Mouse (Mus musculus) left cerebral cortex, postnatal 14 days (tissue): ENCODE data around the gene Mid1. TPM values are rescaled to one million over a fixed set of nuclear protein-coding genes. Genes with fewer than 3 reads are reported as not detected.
A peak's percentile ranks its signal among the peaks of the same experiment; 100 is the strongest.
"Not testable (repeated sequence)": the region's sequence is repeated elsewhere in the genome, so short reads cannot be mapped to it uniquely, and the experiment has no call there.

Experiments used
- DNase-seq, 2 experiments: peaks; one replicate each; pipeline ENCODE4 v3.0.0; 2021 to 2022; ENCODE audit warnings: low spot score in 2 of 2, mixed read lengths in 1 of 2
- intact Hi-C: fragments of 180-260 bp; cut with DNase I; formaldehyde crosslinking; loops from one replicate; pipeline ENCODE4 v1.15.1; 2025
- total RNA-seq, 2 experiments: library from RNA; stranded (reverse); gene quantifications; 2 replicates each; pipeline ENCODE4 v1.2.3; 2021

Gene Mid1
- total RNA-seq, 2 experiments from 2014 or later = 13.4 to 23.2 TPM

GRCm38 (mm10) chrX:170002510-170003197, 317.7 kb downstream of the Mid1 start:
- intact Hi-C loops, DNase-seq: not testable (repeated sequence)

GRCm38 (mm10) chrX:170003536-170003935, 318.5 kb downstream of the Mid1 start:
- intact Hi-C loops, DNase-seq: not testable (repeated sequence)

GRCm38 (mm10) chrX:170004236-170004635, 319.2 kb downstream of the Mid1 start:
- intact Hi-C loops, DNase-seq: not testable (repeated sequence)

DNA sequence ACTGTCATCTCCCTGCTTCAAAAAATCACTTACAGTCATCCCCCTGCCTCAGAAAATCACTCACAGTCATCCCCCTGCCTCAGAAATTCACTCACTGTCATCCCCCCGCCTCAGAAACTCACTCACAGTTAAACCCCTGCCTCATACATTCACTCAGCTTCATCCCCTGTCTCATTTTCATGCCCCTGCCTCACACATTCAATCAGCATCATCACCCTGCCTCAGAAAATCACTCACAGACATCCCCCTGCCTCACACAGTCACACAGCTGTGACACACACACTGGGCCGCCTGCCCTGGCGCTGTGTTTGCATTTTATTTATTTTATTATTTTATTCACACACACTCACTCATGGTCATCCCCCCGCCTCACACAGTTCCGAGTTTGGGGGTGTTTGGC, 319.8 kb downstream of the Mid1 start:
- DNase-seq, intact Hi-C loops: not testable (repeated sequence)

GRCm38 (mm10) chrX:170005194-170005593, 320.2 kb downstream of the Mid1 start:
- intact Hi-C loops, DNase-seq: not testable (repeated sequence)

DNA sequence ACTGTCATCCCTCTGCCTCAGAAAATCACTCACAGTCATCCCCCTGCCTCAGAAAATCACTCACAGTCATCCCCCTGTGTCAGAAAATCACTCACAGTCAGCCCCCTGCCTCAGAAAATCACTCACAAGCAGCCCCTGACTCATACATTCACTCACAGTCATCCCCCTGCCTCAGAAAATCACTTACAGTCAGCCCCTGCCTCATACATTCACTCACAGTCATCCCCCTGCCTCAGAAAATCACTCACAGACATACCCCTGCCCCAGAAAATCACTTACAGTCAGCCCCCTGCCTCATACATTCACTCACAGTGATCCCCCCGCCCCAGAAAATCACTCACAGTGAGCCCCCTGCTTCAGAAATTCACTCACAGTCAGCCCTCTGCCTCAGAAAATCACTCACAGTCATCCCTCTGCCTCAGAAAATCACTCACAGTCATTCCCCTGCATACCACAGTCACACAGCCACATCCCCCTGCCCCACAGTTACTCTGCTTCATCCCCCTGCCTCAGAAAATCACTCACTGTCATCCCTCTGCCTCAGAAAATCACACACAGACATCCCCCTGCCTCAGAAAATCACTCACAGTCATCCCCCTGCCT, 320.8 kb downstream of the Mid1 start:
- intact Hi-C loops = not testable (repeated sequence)

GRCm38 (mm10) chrX:170006694-170007247, 321.8 kb downstream of the Mid1 start:
- DNase-seq, intact Hi-C loops: not testable (repeated sequence)

More for the DNA sequence above, 320.8 kb downstream of the Mid1 start:
- not testable (repeated sequence) for DNase-seq

GRCm38 (mm10) chrX:170007375-170008178, 322.6 kb downstream of the Mid1 start:
- DNase-seq = not testable (repeated sequence)

DNA sequence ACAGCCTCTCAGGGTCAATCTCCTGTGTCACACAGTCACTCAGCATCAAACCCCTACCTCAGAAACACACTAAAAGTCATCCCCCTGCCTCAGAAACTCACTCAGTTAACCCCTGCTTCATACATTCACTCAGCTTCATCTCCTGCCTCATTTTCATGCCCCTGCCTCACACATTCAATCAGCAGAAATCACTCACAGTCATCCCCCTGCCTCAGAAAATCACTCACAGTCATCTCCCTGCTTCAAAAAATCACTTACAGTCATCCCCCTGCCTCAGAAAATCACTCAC, 323.1 kb downstream of the Mid1 start:
- DNase-seq, intact Hi-C loops: not testable (repeated sequence)

More at GRCm38 (mm10) chrX:170007375-170008178, 322.6 kb downstream of the Mid1 start:
- intact Hi-C loops = not testable (repeated sequence)

GRCm38 (mm10) chrX:170008584-170008983, 323.6 kb downstream of the Mid1 start:
- intact Hi-C loops, DNase-seq: not testable (repeated sequence)

DNA sequence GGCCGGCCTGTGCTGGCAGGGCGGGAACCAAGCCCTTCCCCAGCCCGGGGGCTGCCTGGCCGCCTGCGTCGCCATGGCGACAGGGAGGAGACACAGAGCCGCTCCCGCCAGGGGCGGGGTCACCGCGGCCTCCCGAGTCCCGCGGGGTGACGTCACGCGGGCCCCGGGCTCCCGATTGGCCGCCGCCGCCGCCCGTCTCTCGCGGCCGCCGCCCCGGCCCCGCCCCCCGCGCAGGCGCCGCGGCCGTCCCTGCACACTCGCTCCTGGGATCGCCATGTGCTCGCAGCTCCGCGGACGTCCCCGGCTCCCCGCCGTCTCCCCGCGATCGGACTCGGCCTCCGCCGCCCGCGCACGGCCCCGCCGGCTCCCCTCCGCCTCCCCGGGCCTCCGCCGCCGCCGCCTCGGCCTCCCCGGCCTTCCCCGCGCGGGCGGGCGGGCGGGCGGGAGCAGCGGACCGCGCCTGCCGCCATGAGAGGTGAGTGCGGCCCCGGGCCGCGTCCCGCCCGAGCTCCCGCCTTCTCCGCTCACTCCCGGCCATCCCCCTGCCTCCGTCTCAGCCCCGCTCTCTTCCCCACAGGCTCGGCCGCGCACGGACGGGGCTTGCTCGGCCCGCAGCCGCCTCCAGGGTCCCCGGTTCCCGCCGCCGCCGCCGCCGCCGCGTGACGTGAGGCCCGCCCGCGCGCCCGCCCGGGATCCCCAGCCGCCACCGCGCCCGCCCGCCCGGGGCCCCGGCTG, 324.2 kb downstream of the Mid1 start, which contains the start of gene Gm21887:
Gene Gm21887 (plus strand): TSS at position 644 of the 735 bp plus-strand sequence.
- intact Hi-C loops = not testable (repeated sequence)

GRCm38 (mm10) chrX:170009801-170010221, 324.8 kb downstream of the Mid1 start:
- peak; percentile 100 for DNase-seq
- intact Hi-C loops = not testable (repeated sequence)

More for the DNA sequence above, 324.2 kb downstream of the Mid1 start, which contains the start of gene Gm21887:
- peak; percentile 96 to 97 for DNase-seq

- peak in 1 of 2 experiments; percentile 74 for DNase-seq
- intact Hi-C loops = not testable (repeated sequence)
Observed at GRCm38 (mm10) chrX:170010581-170011528, 325.9 kb downstream of the Mid1 start.

- DNase-seq, intact Hi-C loops: not testable (repeated sequence)
Observed at GRCm38 (mm10) chrX:170011529-170011879, 326.5 kb downstream of the Mid1 start.

DNA sequence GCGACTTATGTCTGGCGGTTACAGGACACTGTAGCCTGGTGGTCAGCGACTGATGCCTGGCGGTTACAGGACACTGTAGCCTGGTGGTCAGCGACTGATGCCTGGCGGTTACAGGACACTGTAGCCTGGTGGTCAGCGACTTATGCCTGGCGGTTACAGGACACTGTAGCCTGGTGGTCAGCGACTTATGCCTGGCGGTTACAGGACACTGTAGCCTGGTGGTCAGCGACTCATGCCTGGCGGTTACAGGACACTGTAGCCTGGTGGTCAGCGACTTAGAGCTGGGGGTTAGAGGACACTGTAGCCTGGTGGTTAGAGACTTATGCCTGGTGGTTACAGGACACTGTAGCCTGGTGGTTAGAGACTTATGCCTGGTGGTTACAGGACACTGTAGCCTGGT, 328.4 kb downstream of the Mid1 start:
- DNase-seq, intact Hi-C loops: not testable (repeated sequence)

GRCm38 (mm10) chrX:170014038-170014437, 329.0 kb downstream of the Mid1 start:
- intact Hi-C loops = not testable (repeated sequence)

DNA sequence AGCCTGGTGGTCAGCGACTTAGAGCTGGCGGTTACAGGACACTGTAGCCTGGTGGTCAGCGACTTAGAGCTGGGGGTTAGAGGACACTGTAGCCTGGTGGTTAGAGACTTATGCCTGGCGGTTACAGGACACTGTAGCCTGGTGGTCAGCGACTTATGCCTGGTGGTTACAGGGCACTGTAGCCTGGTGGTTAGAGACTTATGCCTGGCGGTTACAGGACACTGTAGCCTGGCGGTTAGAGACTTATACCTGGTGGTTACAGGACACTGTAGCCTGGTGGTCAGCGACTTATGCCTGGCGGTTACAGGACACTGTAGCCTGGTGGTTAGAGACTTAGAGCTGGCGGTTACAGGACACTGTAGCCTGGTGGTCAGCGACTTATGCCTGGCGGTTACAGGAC, 330.9 kb downstream of the Mid1 start:
- DNase-seq, intact Hi-C loops: not testable (repeated sequence)

More at GRCm38 (mm10) chrX:170014038-170014437, 329.0 kb downstream of the Mid1 start:
- not testable (repeated sequence) for DNase-seq
